Mouse (Mus musculus): ENCODE results near the gene Gpr62. TPM values are rescaled to one million over a fixed set of nuclear protein-coding genes. Genes with fewer than 3 reads are reported as not detected.

Gpr62 gene
- total RNA-seq, 2 experiments from 2014 or later: not detected

GRCm38 (mm10) chr9:106456325-106457162 is 9.2 kb downstream of the Gpr62 start:
- ATAC-seq (ENCODE audit: poor library complexity, severe bottlenecking): no peak

- no peak for ATAC-seq (ENCODE audit: poor library complexity, severe bottlenecking)
Measured at GRCm38 (mm10) chr9:106454888-106455681, 10.7 kb downstream of the Gpr62 start.

- no peak for ATAC-seq (ENCODE audit: poor library complexity, severe bottlenecking)
Measured at GRCm38 (mm10) chr9:106454071-106454761, 11.5 kb downstream of the Gpr62 start.

- peak; percentile 60 for ATAC-seq (ENCODE audit: poor library complexity, severe bottlenecking)
Measured at GRCm38 (mm10) chr9:106453271-106454070, 12.3 kb downstream of the Gpr62 start, which contains the start of gene Pcbp4. TSS of gene Pcbp4 (plus strand) at chr9:106453291.

GRCm38 (mm10) chr9:106452821-106453220 is 12.9 kb downstream of the Gpr62 start:
- no peak for ATAC-seq (ENCODE audit: poor library complexity, severe bottlenecking)

- ATAC-seq (ENCODE audit: poor library complexity, severe bottlenecking): no peak
Measured at GRCm38 (mm10) chr9:106452351-106452750, 13.4 kb downstream of the Gpr62 start.

GRCm38 (mm10) chr9:106451899-106452298 is 13.8 kb downstream of the Gpr62 start:
- ATAC-seq (ENCODE audit: poor library complexity, severe bottlenecking): no peak

- ATAC-seq (ENCODE audit: poor library complexity, severe bottlenecking): no peak
Measured at GRCm38 (mm10) chr9:106451298-106451697, 14.4 kb downstream of the Gpr62 start.

GRCm38 (mm10) chr9:106450661-106451060 is 15.1 kb downstream of the Gpr62 start:
- ATAC-seq (ENCODE audit: poor library complexity, severe bottlenecking): no peak

- ATAC-seq (ENCODE audit: poor library complexity, severe bottlenecking): no peak
Measured at GRCm38 (mm10) chr9:106449947-106450346, 15.8 kb downstream of the Gpr62 start.

GRCm38 (mm10) chr9:106448498-106449031 is 17.2 kb downstream of the Gpr62 start:
- ATAC-seq (ENCODE audit: poor library complexity, severe bottlenecking): peak; percentile 79

GRCm38 (mm10) chr9:106447951-106448350 is 17.8 kb downstream of the Gpr62 start:
- ATAC-seq (ENCODE audit: poor library complexity, severe bottlenecking): no peak

- peak; percentile 84 for ATAC-seq (ENCODE audit: poor library complexity, severe bottlenecking)
Measured at GRCm38 (mm10) chr9:106447348-106447747, 18.4 kb downstream of the Gpr62 start, which contains the start of the genes Abhd14b and Abhd14a. TSS of gene Abhd14b (plus strand) at chr9:106447459. TSS of gene Abhd14a (minus strand) at chr9:106447678.

- no peak for ATAC-seq (ENCODE audit: poor library complexity, severe bottlenecking)
Measured at GRCm38 (mm10) chr9:106444836-106445235, 20.9 kb downstream of the Gpr62 start.

GRCm38 (mm10) chr9:106442680-106443079 is 23.1 kb downstream of the Gpr62 start:
- ATAC-seq (ENCODE audit: poor library complexity, severe bottlenecking): no peak

- no peak for ATAC-seq (ENCODE audit: poor library complexity, severe bottlenecking)
Measured at GRCm38 (mm10) chr9:106436566-106436965, 29.2 kb downstream of the Gpr62 start.

GRCm38 (mm10) chr9:106433389-106433788 is 32.3 kb downstream of the Gpr62 start:
- ATAC-seq (ENCODE audit: poor library complexity, severe bottlenecking): no peak

- ATAC-seq (ENCODE audit: poor library complexity, severe bottlenecking): no peak
Measured at GRCm38 (mm10) chr9:106430015-106430264, 35.8 kb downstream of the Gpr62 start.

- peak; percentile 96 for ATAC-seq (ENCODE audit: poor library complexity, severe bottlenecking)
Measured at GRCm38 (mm10) chr9:106429221-106430014, 36.3 kb downstream of the Gpr62 start, which contains the start of gene Rpl29. TSS of gene Rpl29 (plus strand) at chr9:106429454.

Measured in megakaryocyte, adult 5-6 weeks (primary cell).